Mouse (Mus musculus): ENCODE measurements around the gene S100a7a.

S100a7a gene

DNA sequence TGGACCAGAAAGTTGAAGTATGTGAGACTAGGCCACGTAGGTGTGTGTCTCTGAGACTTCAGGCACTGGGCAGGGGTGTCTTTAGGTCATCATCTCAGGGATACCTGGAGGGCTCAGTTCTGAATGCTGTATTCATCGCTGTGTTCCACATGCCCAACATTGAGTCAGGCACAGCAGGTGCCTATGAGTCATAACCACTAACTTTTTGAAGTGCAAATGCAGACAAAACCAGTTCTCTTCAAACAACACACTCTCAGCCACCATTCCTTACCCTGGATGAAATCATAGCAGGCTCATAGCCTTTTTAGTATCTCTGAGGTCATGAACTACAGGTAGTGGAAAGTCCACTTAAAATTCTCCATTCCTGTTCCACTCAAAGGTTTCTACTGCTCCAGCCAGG lies 24.5 kb upstream of the S100a7a start:
- no peak for DNase-seq

DNA sequence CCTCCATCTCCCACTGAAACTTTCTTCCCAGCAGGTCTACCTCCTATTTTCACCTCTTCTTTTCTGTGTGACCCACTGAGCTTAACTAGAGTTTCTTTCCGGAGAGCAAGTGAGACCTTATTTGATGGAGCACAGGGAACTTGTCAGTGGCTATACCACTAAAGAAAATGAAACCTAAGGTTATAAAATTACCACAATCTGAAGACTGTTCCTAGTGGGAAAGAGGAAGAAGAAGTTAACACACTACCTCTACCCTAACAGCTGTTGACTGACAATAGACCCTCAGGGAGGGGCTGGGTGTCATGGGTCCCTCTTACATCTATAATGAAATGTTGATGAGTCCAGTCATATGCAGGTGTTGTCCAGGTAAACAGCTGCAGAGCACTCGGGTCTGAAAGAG lies 21.8 kb upstream of the S100a7a start:
- DNase-seq = no peak

- no peak for DNase-seq
These were observed 15.1 kb upstream of the S100a7a start for GRCm38 (mm10) chr3:90638511-90639275.

DNA sequence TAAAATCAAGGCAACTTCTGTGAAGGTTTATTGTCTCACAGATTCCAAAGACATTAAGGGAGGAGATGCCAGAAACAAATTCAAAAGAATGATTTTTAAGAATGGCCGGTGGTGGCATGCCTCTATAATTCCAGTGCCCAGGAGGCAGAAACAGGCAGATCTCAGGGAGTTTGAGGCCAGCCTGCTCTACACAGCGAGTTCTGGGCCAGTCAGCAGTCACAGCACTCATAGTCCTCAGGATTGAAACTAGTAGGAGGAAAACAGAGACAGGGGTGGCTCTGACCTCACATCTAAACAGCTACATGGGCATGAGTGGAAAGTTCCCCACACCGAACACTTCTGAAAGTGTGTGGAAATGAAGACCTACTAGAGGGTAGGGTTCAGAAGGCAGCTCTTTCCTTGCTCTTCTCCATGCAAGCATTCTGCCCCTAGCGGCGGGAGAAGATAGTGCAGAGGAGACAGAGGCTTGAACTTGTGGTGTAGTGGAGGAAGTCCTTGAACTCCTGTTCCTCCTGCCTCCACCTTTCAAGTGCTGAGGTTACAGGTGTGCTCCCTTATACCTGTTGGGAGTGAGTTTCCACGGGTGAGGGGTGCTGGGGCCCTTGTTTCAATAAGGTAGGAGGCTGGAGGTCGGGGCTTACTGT lies 14.2 kb upstream of the S100a7a start:
- peak; percentile 30 for DNase-seq

- no peak for DNase-seq
These were observed 12.8 kb upstream of the S100a7a start for GRCm38 (mm10) chr3:90640981-90641380.

- peak; percentile 61 for DNase-seq
These were observed 9.6 kb upstream of the S100a7a start for GRCm38 (mm10) chr3:90644220-90644619.

DNA sequence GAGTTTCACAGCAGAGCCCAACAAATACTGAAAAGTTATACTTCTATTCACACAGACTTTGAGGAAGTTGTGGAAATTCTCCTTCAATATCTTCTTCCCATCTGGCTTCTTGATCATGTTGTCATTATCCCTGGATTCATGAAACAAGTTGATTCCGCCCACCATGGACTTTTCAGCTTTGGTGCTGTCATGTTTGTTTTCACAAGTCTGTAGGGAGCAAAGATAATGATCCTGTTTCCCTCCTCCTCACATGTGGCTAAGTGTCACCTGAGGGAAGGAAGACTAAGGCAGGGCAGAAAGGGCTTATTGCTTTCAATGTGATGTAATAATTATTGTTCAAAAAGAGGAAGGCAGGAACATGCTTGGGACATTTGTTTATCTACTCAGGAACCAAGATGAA lies 6.5 kb upstream of the S100a7a start:
- DNase-seq = no peak

DNA sequence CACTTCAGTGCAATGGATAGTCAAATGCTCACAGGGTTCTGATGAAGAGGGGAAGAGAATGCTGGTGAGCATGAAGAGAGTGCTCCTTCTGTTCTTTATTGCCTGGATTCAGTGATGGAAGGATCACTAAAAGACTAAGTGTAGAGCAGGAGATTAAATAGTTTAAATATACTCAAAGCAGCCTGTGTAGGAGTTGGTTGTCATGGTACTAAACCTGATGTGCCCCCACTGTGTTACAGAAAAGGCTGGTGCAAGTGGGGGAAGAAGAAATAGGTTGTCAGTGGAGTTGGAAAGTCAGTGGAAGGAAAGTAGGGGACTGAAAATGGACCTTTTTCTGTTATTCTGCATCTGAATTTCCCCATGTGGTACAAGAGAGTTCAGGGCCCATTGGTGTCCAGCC lies 4.8 kb upstream of the S100a7a start:
- DNase-seq = no peak

GRCm38 (mm10) chr3:90649832-90650231 lies 4.0 kb upstream of the S100a7a start:
- no peak for DNase-seq

- peak; percentile 82 for DNase-seq
These were observed 824 bp upstream of the S100a7a start for GRCm38 (mm10) chr3:90652878-90653508.

DNA sequence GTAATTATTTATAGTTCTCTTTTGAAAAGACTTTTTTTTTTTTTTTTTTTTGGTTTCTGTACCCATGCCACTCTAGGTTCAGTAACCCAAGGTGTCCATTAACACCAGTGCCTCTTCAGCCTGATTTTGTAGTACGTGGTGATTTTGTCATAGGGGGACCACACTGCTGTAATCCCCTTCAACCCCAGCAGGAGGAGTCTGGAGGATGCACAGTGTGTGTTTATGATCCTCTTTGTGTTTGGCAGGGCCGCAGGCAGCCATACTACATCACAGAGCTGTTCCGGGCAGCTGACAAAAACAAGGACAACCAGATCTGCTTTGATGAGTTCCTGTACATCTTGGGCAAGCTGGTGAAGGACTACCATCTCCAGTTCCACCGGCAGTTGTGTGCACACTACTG lies 3.6 kb downstream of the S100a7a start:
- DNase-seq = peak; percentile 18

- no peak for DNase-seq
These were observed 5.7 kb downstream of the S100a7a start for GRCm38 (mm10) chr3:90659364-90660044.

GRCm38 (mm10) chr3:90664219-90664618 lies 10.4 kb downstream of the S100a7a start:
- peak; percentile 41 for DNase-seq

DNA sequence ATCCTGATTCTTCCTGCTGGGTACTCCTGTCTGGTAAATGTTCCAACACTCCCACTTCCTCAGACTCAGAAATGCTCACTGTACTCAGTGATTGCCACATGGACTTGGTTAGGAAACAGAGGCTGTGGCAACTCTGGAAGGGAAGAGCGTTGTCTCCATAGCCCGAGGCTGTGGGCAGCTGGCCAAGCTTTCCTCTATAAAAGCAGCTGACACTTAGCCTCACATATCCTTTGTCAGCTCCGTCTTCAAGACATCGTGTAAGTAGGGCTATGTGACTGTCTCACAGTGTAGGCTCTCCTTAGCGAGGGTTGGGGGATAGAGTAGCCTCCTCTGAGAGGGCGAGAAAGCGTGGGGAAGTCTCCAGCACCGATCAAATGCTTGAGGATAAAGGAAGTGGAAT lies 15.0 kb downstream of the S100a7a start, which contains the start of gene S100a8:
Gene S100a8 (plus strand): TSS at position 133 of the 400 bp plus-strand sequence.
- DNase-seq = peak; percentile 68

GRCm38 (mm10) chr3:90678656-90679055 lies 24.8 kb downstream of the S100a7a start:
- no peak for DNase-seq

DNA sequence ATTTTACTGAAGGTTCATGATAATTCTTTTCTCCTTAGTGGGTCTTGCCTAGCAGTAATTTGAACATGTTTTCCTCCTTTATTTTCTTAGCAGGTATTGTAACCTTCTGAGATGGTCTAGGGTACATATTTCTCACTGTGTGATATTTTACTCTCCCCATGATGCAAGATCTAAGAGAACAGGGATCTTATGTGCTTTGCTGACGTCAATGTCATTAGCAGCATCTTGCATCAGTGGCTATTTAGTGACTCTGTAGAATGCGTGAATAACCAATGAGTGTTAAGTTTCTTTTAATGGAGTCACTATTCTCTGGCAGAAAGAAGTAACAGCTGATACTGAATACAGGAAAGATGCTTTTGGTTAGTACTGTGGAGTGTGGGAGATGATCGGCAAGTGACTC lies 30.1 kb downstream of the S100a7a start:
- DNase-seq = no peak

GRCm38 (mm10) chr3:90686835-90687234 lies 33.0 kb downstream of the S100a7a start:
- DNase-seq = no peak

- no peak for DNase-seq
These were observed 39.7 kb downstream of the S100a7a start for GRCm38 (mm10) chr3:90693496-90693895.

DNA sequence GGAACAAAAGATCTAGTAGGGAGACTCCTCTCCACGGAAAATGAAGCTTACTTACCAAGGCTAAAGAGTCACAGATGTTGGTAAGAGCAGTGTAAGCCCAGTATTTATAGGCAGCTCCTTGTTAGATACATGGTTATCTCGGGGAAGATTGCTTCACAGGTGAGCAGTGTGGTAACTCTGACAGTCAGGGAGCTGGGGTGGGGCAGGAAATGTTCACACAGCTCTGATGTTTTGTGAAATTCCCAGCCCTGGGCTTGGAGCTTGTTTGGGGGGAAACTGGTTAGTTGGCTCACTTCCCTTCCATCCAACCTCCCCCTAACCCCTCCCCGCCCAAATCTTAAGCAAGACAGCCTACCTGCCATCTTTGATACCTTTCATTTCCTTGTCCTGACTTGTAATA lies 41.8 kb downstream of the S100a7a start, which contains the start of gene S100a9:
Gene S100a9 (minus strand): TSS at position 109 of the 400 bp plus-strand sequence.
- DNase-seq = no peak

DNA sequence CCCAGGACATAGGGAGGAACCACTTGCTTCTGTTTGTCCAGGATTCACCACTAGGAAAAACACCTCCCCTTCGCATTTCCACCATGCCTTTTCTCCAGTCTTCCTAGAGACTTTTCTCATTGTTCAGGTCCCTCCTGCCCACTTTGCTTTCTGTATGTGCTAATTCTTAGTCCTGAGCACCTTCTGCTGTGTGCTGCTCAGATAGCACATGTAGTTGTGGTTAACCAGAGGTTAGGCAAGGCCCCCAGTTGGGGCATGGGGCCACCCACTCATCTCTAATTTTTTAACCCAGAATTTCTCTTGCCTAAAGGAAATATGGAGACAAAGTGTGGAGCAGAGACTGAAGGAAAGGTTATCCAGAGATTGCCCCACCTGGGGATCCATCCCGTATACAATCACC lies 48.4 kb downstream of the S100a7a start:
- no peak for DNase-seq
